Mouse (Mus musculus): Measurements from ENCODE around the gene Mybpc3. TPM values are rescaled to one million over a fixed set of nuclear protein-coding genes. Genes with fewer than 3 reads are reported as not detected.

Gene Mybpc3
- polyA plus RNA-seq (2015; fragmentation: Nextera tagmentation; extraction: Ambion mirVana), result 0.32 and 0.40 TPM in 2 replicates

DNA sequence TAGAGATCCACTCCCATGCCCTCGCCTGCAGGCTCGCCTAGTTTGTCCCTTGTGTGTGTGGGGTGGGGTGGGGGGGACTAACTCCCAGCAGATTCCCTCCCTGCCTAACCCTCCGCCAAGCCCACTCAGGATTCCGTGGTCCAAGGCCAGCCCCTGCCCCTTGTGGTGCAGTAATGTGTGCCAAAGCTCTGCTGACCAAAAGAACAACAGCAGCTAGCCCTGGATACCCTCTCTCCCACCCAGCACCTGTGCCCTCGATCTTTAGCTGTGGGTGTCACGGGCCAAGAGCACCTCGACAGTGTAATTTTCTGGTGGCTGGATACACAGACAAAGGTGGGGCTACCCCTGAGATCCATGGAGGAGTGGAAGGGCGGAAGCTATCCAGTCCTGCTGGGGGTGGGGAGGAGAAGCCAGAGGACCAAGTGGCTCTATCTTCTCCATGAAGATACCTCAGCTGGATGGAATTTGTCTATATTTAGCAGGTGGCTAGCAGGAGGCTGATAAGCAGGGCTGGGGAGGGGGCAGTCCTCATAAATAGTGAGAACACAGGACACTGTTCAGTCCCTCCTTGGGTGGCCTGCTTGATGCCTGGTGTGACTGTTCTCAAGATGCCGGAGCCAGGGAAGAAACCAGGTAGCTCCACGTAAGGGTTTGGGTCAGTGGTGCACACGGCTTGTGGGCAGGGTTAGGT, at the start of gene Mybpc3:
TSS of gene Mybpc3 (plus strand) at position 560 of the 691 bp plus-strand sequence.
- no peak for ATAC-seq (ENCODE audit: insufficient number of reproducible peaks, low FRiP score, low TSS enrichment, low read depth)
- H3K4me2 ChIP-seq (replicated peaks), result no peak within 1 kb of the TSS
- no peak within 1 kb of the TSS for H3K27ac ChIP-seq (replicated peaks)
- peaks cover 12% of the 10 kb centered on the region for H3K4me1 ChIP-seq
- no peaks in the 10 kb centered on the region for H3K36me3 ChIP-seq
- 80% methylated on average over 11 of the region's 11 CpGs for WGBS
- H3K9me3 ChIP-seq (replicated peaks), result no peaks in the 10 kb centered on the region
- H3K27me3 ChIP-seq, result no peaks in the 10 kb centered on the region
- H3K9ac ChIP-seq, result no peak within 1 kb of the TSS
- H3K4me3 ChIP-seq (replicated peaks), result no peak within 1 kb of the TSS

DNA sequence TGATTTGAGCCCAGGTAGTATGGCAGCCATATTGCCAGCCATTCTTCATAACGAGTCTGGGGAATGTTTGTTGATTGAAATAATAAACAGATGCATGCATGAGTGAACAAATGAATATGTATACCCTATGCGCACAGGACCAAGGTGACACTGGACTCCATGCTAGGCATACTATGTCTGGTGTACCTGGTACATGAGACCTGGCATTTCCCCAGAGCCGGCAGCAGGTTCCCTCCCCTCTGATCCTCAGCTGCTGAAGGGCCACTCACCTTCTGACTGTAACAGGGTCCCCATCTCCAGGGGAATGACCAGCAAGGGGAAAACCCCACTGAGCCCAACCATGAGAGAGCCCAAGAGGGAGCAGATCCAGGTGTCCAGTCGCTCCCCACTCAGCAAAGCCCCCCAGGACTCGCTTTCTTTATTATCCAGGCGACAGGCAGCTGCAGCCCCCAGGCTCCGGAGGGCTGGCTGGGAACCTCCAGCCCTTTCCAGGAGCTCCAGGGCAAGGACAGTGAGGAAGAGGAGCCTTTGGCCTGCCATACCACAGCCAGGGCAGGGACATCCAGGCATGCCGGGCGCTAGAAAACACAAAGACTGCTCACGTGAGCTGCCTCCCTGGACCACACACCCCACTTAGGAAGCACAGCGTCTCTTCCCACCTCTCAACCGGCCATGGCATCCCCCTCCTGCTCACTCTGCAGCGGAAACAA, 49.6 kb upstream of the Mybpc3 start:
- H3K9me3 ChIP-seq (replicated peaks), result no peaks in the 10 kb centered on the region
- no peaks in the 10 kb centered on the region for H3K27me3 ChIP-seq
- peaks cover 24% of the 10 kb centered on the region for H3K4me1 ChIP-seq
- 46% methylated on average over 13 of the region's 13 CpGs for WGBS
- H3K9ac ChIP-seq, result 0 out of 2 replicates have a peak overlapping the region, but pooled peaks have one; percentile 69
- H3K27ac ChIP-seq (replicated peaks), result peak overlapping the region; percentile 88; the same call in 1 of the 2 replicates
- peak overlapping the region; percentile 74 for H3K4me2 ChIP-seq (replicated peaks)
- peaks cover 33% of the 10 kb centered on the region for H3K36me3 ChIP-seq
- peak overlapping the region; percentile 70 for H3K4me3 ChIP-seq (replicated peaks)
- no peak for ATAC-seq (ENCODE audit: insufficient number of reproducible peaks, low FRiP score, low TSS enrichment, low read depth)

DNA sequence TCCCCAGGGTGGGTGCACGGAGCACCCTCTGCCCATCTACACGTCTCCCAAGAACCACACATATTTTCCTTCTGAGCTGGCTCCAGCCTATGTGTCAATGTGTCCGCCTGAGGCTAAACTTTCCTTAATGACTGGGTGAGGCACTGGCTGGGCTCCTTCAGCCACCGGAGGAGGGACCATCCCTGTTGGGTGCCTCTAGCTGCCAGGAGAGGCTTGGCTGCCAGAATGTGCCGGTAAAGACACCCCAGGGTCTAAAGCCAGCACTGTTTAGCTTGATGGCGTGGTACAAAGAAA, 49.1 kb upstream of the Mybpc3 start:
- peak overlapping the region; percentile 74 for H3K4me2 ChIP-seq (replicated peaks)
- peaks cover 28% of the 10 kb centered on the region for H3K36me3 ChIP-seq
- peak overlapping the region; percentile 70 for H3K4me3 ChIP-seq (replicated peaks)
- no peaks in the 10 kb centered on the region for H3K9me3 ChIP-seq (replicated peaks)
- H3K27me3 ChIP-seq, result no peaks in the 10 kb centered on the region
- H3K9ac ChIP-seq, result peak overlapping the region; percentile 69; the same call in 1 of the 2 replicates
- 35% methylated on average over 6 of the region's 6 CpGs for WGBS
- peak overlapping the region; percentile 88 for H3K27ac ChIP-seq (replicated peaks)
- peaks cover 24% of the 10 kb centered on the region for H3K4me1 ChIP-seq
- no peak for ATAC-seq (ENCODE audit: insufficient number of reproducible peaks, low FRiP score, low TSS enrichment, low read depth)

DNA sequence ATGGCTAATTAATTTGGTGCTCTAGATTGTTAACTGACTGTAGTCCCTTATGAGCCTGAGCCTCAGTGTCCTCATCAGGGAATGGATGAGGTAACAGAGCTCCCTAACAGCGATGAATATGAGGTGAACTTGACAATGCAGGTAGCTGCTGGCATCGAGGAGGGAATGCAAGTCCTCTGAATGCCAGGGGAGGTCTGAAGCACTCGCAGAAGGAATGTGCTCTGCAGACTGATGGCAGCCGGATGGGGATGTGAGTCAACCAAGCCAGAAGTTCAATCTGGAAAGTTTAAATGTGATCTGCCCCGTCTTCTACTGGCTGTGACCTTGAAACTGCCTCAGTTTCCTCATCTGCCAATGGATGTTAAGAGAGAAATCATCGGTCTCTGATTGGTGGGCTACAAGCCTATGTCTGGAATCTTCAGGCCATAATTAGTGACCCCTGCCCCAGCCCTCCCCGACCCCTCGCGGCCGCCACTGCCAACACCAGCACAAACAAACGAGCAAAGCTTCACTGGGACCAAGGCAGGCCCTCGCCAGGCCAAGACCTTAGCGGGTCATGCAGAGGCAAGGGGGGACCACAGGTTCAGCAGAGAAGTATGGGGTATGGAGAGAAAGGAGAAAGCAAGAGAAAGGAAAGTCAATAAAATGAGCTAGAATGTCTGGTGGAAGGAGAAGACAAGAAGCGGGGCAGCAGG, 48.5 kb upstream of the Mybpc3 start:
- no peak for ATAC-seq (ENCODE audit: insufficient number of reproducible peaks, low FRiP score, low TSS enrichment, low read depth)
- Histone ChIP-seq H3K4me2 (replicated peaks) (peak overlapping the region; percentile 74), H3K4me1 (peaks cover 24% of the 10 kb centered on the region), H3K27me3 (no peaks in the 10 kb centered on the region), H3K27ac (replicated peaks) (peak overlapping the region; percentile 88), H3K36me3 (peaks cover 22% of the 10 kb centered on the region), H3K9me3 (replicated peaks) (no peaks in the 10 kb centered on the region), H3K9ac (peak overlapping the region; percentile 69), H3K4me3 (replicated peaks) (peak overlapping the region; percentile 70)
- WGBS, result 4% methylated on average over 14 of the region's 14 CpGs

DNA sequence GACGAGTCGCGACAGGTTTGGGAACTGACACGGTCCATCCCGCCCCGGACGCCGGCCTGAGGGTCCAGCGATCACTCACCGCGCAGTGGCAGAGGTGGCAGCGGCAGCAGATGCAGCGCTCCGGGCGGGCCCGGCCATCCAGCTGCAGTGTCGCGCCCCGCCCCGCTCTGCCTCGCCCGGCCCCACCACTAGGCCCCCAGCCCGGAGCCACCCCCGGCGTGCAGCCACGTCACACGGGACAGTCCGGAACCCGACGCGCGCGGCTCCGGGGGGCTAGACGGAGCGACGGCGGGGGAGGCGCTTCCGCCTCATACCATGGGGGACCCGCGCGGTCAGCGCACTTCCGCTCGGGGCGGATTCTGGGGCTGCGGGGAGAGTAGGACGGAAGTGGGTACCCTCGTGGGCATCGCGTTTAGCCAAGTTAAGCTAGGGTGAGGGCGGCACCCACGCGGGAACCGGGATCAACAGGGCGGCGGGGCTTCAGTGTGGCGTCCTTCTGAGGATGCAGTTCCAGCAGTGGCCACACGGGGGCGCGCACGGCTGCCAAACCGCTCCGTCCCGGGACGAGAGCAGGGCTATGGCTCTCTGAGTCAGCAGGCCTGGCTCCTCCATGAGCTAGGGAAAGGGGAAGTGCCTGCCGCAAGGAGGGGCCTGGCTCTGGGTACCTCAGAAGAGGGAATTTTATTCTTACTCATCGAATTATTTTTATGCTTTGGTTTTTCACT, 47.7 kb upstream of the Mybpc3 start, which contains the start of gene Slc39a13:
TSS of gene Slc39a13 (minus strand) at position 342 of the 725 bp plus-strand sequence.
- ATAC-seq (ENCODE audit: insufficient number of reproducible peaks, low FRiP score, low TSS enrichment, low read depth), result peak; percentile 97
- WGBS, result 1% methylated on average over 58 of the region's 69 CpGs

DNA sequence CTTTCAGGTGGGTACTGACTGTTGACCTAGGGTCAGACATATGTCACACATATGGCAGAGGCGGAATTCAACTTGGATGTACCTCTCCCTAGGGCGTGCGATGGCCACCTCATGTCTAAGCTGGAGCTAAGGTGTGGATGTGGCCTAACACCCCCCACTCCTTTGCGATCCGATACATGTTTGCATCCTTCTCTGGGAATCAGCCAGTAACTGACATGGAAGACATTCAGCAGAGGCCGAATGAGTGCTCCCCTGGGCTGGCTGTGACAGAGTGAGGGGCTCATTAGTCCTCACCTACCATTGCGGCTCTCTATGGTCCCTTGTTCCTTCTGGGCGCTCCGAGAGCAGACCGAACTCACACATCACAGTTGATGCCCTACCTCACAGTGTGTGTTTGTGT, 46.9 kb upstream of the Mybpc3 start:
- peaks cover 6% of the 10 kb centered on the region for H3K36me3 ChIP-seq
- peak overlapping the region; percentile 70; the same call in 1 of the 2 replicates for H3K4me3 ChIP-seq (replicated peaks)
- H3K9me3 ChIP-seq (replicated peaks), result no peaks in the 10 kb centered on the region
- no peaks in the 10 kb centered on the region for H3K27me3 ChIP-seq
- ATAC-seq (ENCODE audit: insufficient number of reproducible peaks, low FRiP score, low TSS enrichment, low read depth), result no peak
- H3K27ac ChIP-seq (replicated peaks), result peak overlapping the region; percentile 88
- WGBS, result 83% methylated on average over 10 of the region's 10 CpGs
- peak overlapping the region; percentile 74 for H3K4me2 ChIP-seq (replicated peaks)
- H3K4me1 ChIP-seq, result peaks cover 24% of the 10 kb centered on the region
- H3K9ac ChIP-seq, result no peak overlapping the region

More for the DNA sequence above, 47.7 kb upstream of the Mybpc3 start, which contains the start of gene Slc39a13:
- H3K9ac ChIP-seq, result peak within 1 kb of the TSS; percentile 69
- H3K27me3 ChIP-seq, result no peaks in the 10 kb centered on the region
- peaks cover 14% of the 10 kb centered on the region for H3K36me3 ChIP-seq
- H3K4me1 ChIP-seq, result peaks cover 24% of the 10 kb centered on the region
- H3K4me3 ChIP-seq (replicated peaks), result peak within 1 kb of the TSS; percentile 70
- H3K9me3 ChIP-seq (replicated peaks), result no peaks in the 10 kb centered on the region
- H3K27ac ChIP-seq (replicated peaks), result peak within 1 kb of the TSS; percentile 88
- H3K4me2 ChIP-seq (replicated peaks), result peak within 1 kb of the TSS; percentile 74

DNA sequence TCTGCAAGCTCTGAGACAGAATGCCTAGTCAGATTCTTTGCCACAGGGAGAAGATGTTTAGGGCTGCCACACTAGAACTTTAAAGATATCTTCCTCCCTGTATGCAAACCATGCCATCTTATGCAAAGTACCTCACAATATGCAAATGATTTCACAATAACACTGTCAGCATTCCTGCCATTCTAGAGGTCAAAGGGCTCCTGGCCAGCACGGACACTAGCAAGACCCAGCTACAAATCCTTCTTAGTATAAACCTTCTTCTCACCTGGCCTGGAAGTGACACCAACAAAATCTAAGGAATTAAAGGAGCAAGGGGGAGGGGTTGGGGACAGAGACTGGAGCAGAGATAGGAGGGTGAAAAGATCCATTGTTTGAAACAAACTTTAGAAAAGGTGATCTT, 45.9 kb upstream of the Mybpc3 start:
- no peaks in the 10 kb centered on the region; the same call in 1 of the 2 replicates for H3K36me3 ChIP-seq
- no peak overlapping the region for H3K27ac ChIP-seq (replicated peaks)
- no peak for ATAC-seq (ENCODE audit: insufficient number of reproducible peaks, low FRiP score, low TSS enrichment, low read depth)
- H3K4me1 ChIP-seq, result peaks cover 24% of the 10 kb centered on the region
- no peaks in the 10 kb centered on the region for H3K27me3 ChIP-seq
- no peak overlapping the region for H3K4me2 ChIP-seq (replicated peaks)
- 27% methylated on average over 1 of the region's 1 CpGs for WGBS
- no peak overlapping the region for H3K9ac ChIP-seq
- H3K4me3 ChIP-seq (replicated peaks), result no peak overlapping the region
- no peaks in the 10 kb centered on the region for H3K9me3 ChIP-seq (replicated peaks)

DNA sequence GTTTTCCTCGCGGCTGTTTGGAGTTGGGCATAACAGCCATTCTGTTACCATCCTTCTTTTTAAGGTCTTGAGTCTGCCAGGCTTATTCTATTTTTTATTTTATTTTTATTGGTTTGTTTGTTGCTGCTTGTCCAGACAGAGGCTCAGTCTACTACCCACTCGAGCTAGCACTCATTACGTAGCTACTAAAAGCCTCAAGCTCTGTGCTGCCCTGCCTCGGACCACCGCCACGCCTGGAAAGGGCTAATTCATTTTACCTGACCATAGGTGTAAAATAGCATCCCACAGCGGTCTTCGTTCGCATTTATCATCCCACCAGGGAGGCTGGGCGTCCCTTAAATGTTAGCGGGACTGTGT, 40.0 kb upstream of the Mybpc3 start:
- no peak for ATAC-seq (ENCODE audit: insufficient number of reproducible peaks, low FRiP score, low TSS enrichment, low read depth)
- H3K9ac ChIP-seq, result peak overlapping the region; percentile 22; the same call in 1 of the 2 replicates
- H3K36me3 ChIP-seq, result no peaks in the 10 kb centered on the region
- peak overlapping the region; percentile 42 for H3K4me3 ChIP-seq (replicated peaks)
- no peak overlapping the region for H3K27ac ChIP-seq (replicated peaks)
- H3K4me1 ChIP-seq, result peaks cover 12% of the 10 kb centered on the region
- H3K9me3 ChIP-seq (replicated peaks), result no peaks in the 10 kb centered on the region
- WGBS, result 12% methylated on average over 12 of the region's 12 CpGs
- peak overlapping the region; percentile 78 for H3K4me2 ChIP-seq (replicated peaks)
- no peaks in the 10 kb centered on the region for H3K27me3 ChIP-seq

DNA sequence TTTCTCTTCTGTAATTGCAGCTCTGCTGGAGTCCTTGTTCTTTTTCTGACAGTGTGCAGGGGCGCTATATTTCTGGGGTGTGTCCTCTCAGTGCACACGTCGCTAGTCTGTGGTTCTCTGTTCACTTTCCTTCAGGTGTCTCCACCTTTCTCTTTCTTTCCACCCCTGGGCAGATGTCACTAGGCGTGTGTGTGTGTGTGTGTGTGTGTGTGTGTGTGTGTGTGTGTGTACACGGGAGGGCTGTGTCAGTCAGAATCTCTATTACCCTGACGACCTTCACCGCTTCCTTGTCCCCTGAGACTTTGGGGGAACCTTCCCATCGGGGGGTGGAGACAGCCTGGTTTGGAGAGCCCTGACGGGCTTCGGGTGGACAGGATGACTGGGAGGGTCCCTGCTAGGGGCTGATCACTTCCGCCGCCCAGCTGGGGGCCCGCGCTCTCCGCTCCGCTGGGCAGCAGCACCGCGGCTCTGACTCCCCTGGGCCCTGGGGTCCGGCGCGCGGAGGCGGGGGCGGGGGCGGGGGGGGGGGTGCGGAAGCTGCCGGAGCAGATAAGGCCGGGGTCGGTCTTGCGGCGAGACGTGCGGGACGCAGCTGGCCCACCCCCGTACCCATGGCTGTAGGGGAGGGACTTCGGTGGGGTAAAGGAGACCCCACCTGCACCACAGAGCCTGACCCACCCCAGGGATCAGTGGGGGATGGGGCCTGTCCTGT, 39.5 kb upstream of the Mybpc3 start:
- no peak overlapping the region for H3K27ac ChIP-seq (replicated peaks)
- H3K9ac ChIP-seq, result peak overlapping the region; percentile 22
- H3K9me3 ChIP-seq (replicated peaks), result no peaks in the 10 kb centered on the region
- H3K36me3 ChIP-seq, result no peaks in the 10 kb centered on the region
- H3K4me3 ChIP-seq (replicated peaks), result peak overlapping the region; percentile 42
- peaks cover 12% of the 10 kb centered on the region for H3K4me1 ChIP-seq
- 0% methylated on average over 14 of the region's 36 CpGs for WGBS
- ATAC-seq (ENCODE audit: insufficient number of reproducible peaks, low FRiP score, low TSS enrichment, low read depth), result peak; percentile 65
- peak overlapping the region; percentile 78 for H3K4me2 ChIP-seq (replicated peaks)
- H3K27me3 ChIP-seq, result no peaks in the 10 kb centered on the region

DNA sequence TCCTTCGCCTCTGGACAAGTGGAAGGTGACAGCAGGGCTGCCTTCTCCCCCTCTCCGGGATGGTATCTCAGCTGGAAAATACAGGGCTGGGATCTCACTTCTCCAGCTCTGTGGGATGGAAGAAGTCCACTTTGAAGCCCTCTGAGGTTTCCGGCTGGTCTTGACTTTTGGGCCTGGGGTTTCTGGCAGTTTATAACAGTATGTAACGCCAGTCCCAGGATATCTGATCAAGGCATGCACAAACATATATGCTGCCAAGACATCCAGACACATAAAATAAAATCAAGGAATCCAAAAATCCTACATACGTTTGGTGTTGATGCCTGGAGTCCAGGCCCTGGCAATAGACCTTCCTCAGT, 38.9 kb upstream of the Mybpc3 start:
- Histone ChIP-seq H3K4me2 (replicated peaks) (peak overlapping the region; percentile 78), H3K9me3 (replicated peaks) (no peaks in the 10 kb centered on the region), H3K4me3 (replicated peaks) (peak overlapping the region; percentile 42), H3K27ac (replicated peaks) (no peak overlapping the region), H3K9ac (peak overlapping the region; percentile 22), H3K36me3 (no peaks in the 10 kb centered on the region), H3K4me1 (peaks cover 12% of the 10 kb centered on the region), H3K27me3 (no peaks in the 10 kb centered on the region)
- 18% methylated on average over 5 of the region's 5 CpGs for WGBS
- no peak for ATAC-seq (ENCODE audit: insufficient number of reproducible peaks, low FRiP score, low TSS enrichment, low read depth)
